Mouse (Mus musculus) embryonic fibroblast, embryonic 13.5 days (primary cell): Measurements from ENCODE around the gene Zfp987.
"Not testable (repeated sequence)": the region's sequence is repeated elsewhere in the genome, so short reads cannot be mapped to it uniquely, and the experiment has no call there.

ENCODE experiments used
- CTCF ChIP-seq: IDR thresholded peaks from 2 replicates; pipeline ENCODE4 v1.5.1; 2011; ENCODE audit warnings: mild to moderate bottlenecking, control low read depth, low read length, moderate library complexity, borderline replicate concordance; ENCODE audit not compliant: insufficient read depth
- POLR2A ChIP-seq: IDR thresholded peaks from 2 replicates; pipeline ENCODE4 v1.6.1; 2011; ENCODE audit warnings: low read depth, mild to moderate bottlenecking, control low read depth, low read length, moderate library complexity

- not testable (repeated sequence) for TF ChIP-seq POLR2A, CTCF
These were observed 30.0 kb upstream of the Zfp987 start for GRCm38 (mm10) chr4:146066932-146067580.
